20 mouse cellular contexts compared by ENCODE assay signal in the genomic region with DNA sequence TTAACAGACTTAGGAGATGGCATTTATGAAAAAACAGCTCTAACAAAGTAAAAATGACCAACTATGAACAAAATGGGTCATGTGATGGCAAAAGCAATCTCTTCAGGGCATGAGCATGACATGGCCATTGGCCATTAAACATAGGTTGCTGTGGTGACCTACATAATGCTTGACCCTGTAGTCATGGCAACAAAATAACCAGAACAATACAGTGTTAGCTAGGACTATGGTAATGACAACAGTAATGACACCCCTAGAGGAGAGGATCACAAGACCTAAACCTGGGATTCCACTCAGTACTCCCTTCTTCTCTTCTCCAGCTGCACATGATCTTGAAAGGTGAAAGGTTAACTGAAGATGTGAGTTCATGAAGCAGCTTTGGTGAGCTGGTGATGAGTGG.
"Had no signal": no experiment of that assay in that cellular context is flagged by ENCODE, and none has a peak within 500 bp of the region (broad histone marks: within the 10 kb centered on the region; RNA-seq: fewer than 3 reads in every experiment).

No protein-coding gene starts in this region.

- DNase-seq: gastrocnemius, adult 2 months; gastrocnemius, postnatal 14 days; gastrocnemius, postnatal 36 days; heart, adult 18-20 months; heart, postnatal 14 days; heart, postnatal 36 days; kidney, adult 11 months; kidney, adult 2 months; kidney, adult 9 months; kidney, postnatal 14 days; kidney, postnatal 36 days; layer of hippocampus, adult 9-11 months; layer of hippocampus, postnatal 36 days; liver had no signal

- H3K27me3 ChIP-seq: heart, embryonic 12.5 days; hindbrain, embryonic 13.5 days; kidney, embryonic 15.5 days; limb, embryonic 12.5 days had no signal

- ATAC-seq: hindbrain, embryonic 16.5 days; intestine, embryonic 16.5 days had no signal
